Mouse (Mus musculus): ENCODE data around the gene Srms. TPM values are rescaled to one million over a fixed set of nuclear protein-coding genes. Genes with fewer than 3 reads are reported as not detected.

Srms gene
- total and polyA plus RNA-seq, 3 experiments, result 0.04 TPM; not detected in 2

GRCm38 (mm10) chr2:181237251-181238014, 24.4 kb upstream of the Srms start:
- Histone ChIP-seq H3K27ac (ENCODE audit: control insufficient read depth, low read depth, low read length) (no peak overlapping the region), H3K27me3 (ENCODE audit: control insufficient read depth in 1 of 2, insufficient read depth in 2 of 2, low read length in 2 of 2) (no peaks in the 10 kb centered on the region), H3K36me3 (ENCODE audit: control insufficient read depth in 1 of 2, insufficient read depth in 2 of 2, low read length in 2 of 2) (peaks cover 0 to 4% of the 10 kb centered on the region in 2 experiments; a peak in 3 of 4 replicates), H3K4me1 (ENCODE audit: control insufficient read depth in 1 of 2, insufficient read depth in 2 of 2, low read length in 2 of 2) (peaks cover 0 to 9% of the 10 kb centered on the region in 2 experiments; a peak in 2 of 4 replicates), H3K9ac (ENCODE audit: control insufficient read depth, low read depth, low read length, poor library complexity, severe bottlenecking) (no peak overlapping the region), H3K9me3 (replicated peaks; ENCODE audit: insufficient read depth, low read length) (no peaks in the 10 kb centered on the region), H3K4me3 (ENCODE audit: control insufficient read depth in 1 of 2, insufficient read depth in 1 of 2, low read depth in 2 of 2, low read length in 2 of 2) (no peak overlapping the region), H3K79me2 (ENCODE audit: control insufficient read depth, insufficient read depth, low read length, poor library complexity) (peaks cover 7% of the 10 kb centered on the region; the same call in 1 of the 2 replicates)
- TF ChIP-seq TCF12 (IDR thresholded peaks at IDR 0.05; ENCODE audit: low read depth, low read length) (no peak), POLR2A (IDR thresholded peaks at IDR 0.05; ENCODE audit: control insufficient read depth in 1 of 2, insufficient read depth in 1 of 2, low read depth in 1 of 2, low read length in 2 of 2, poor library complexity in 1 of 2) (no peak), ZMIZ1 (IDR thresholded peaks at IDR 0.05; ENCODE audit: low read depth, low read length) (no peak), RCOR1 (IDR thresholded peaks at IDR 0.05; ENCODE audit: low read depth, low read length) (no peak)
- DNase-seq (ENCODE audit: low read depth, low spot score), result no peak

- H3K27ac ChIP-seq (ENCODE audit: control insufficient read depth, low read depth, low read length), result no peak overlapping the region
- no peaks in the 10 kb centered on the region; a peak in 1 of 4 replicates for H3K36me3 ChIP-seq (ENCODE audit: control insufficient read depth in 1 of 2, insufficient read depth in 2 of 2, low read length in 2 of 2)
- no peaks in the 10 kb centered on the region for H3K27me3 ChIP-seq (ENCODE audit: control insufficient read depth in 1 of 2, insufficient read depth in 2 of 2, low read length in 2 of 2)
- peaks cover 0 to 1% of the 10 kb centered on the region in 2 experiments; a peak in 2 of 4 replicates for H3K4me1 ChIP-seq (ENCODE audit: control insufficient read depth in 1 of 2, insufficient read depth in 2 of 2, low read length in 2 of 2)
- H3K79me2 ChIP-seq (ENCODE audit: control insufficient read depth, insufficient read depth, low read length, poor library complexity), result no peaks in the 10 kb centered on the region
- H3K4me3 ChIP-seq (ENCODE audit: control insufficient read depth in 1 of 2, insufficient read depth in 1 of 2, low read depth in 2 of 2, low read length in 2 of 2), result no peak overlapping the region
- TF ChIP-seq EP300 (IDR thresholded peaks at IDR 0.05; ENCODE audit: low read depth in 1 of 2, low read length in 2 of 2) (no peak), MYB (IDR thresholded peaks at IDR 0.05; ENCODE audit: low read depth, low read length) (no peak), E2F4 (IDR thresholded peaks at IDR 0.05; ENCODE audit: borderline replicate concordance, low read depth, low read length) (no peak), GATA1 (IDR thresholded peaks at IDR 0.05; ENCODE audit: low read depth, low read length) (no peak), MXI1 (IDR thresholded peaks at IDR 0.05; ENCODE audit: low read depth, low read length) (no peak), ZMIZ1 (IDR thresholded peaks at IDR 0.05; ENCODE audit: low read depth, low read length) (no peak), RCOR1 (IDR thresholded peaks at IDR 0.05; ENCODE audit: low read depth, low read length) (no peak)
- DNase-seq (ENCODE audit: low read depth, low spot score), result no peak
- H3K9ac ChIP-seq (ENCODE audit: control insufficient read depth, low read depth, low read length, poor library complexity, severe bottlenecking), result no peak overlapping the region
- no peaks in the 10 kb centered on the region for H3K9me3 ChIP-seq (replicated peaks; ENCODE audit: insufficient read depth, low read length)
Measured at GRCm38 (mm10) chr2:181235681-181236566, 22.9 kb upstream of the Srms start.

- no peak overlapping the region for H3K4me3 ChIP-seq (ENCODE audit: control insufficient read depth in 1 of 2, insufficient read depth in 1 of 2, low read depth in 2 of 2, low read length in 2 of 2)
- no peak overlapping the region for H3K27ac ChIP-seq (ENCODE audit: control insufficient read depth, low read depth, low read length)
- H3K36me3 ChIP-seq (ENCODE audit: control insufficient read depth in 1 of 2, insufficient read depth in 2 of 2, low read length in 2 of 2), result no peaks in the 10 kb centered on the region; a peak in 1 of 4 replicates
- no peaks in the 10 kb centered on the region for H3K9me3 ChIP-seq (replicated peaks; ENCODE audit: insufficient read depth, low read length)
- no peaks in the 10 kb centered on the region for H3K27me3 ChIP-seq (ENCODE audit: control insufficient read depth in 1 of 2, insufficient read depth in 2 of 2, low read length in 2 of 2)
- no peak for DNase-seq (ENCODE audit: low read depth, low spot score)
- H3K4me1 ChIP-seq (ENCODE audit: control insufficient read depth in 1 of 2, insufficient read depth in 2 of 2, low read length in 2 of 2), result no peaks in the 10 kb centered on the region
- H3K79me2 ChIP-seq (ENCODE audit: control insufficient read depth, insufficient read depth, low read length, poor library complexity), result no peaks in the 10 kb centered on the region
- no peak overlapping the region for H3K9ac ChIP-seq (ENCODE audit: control insufficient read depth, low read depth, low read length, poor library complexity, severe bottlenecking)
- no peak for TF ChIP-seq MEF2A (IDR thresholded peaks at IDR 0.05; ENCODE audit: extremely low read depth, insufficient replicate concordance, low read depth, low read length, poor library complexity, severe bottlenecking)
- no peak for TF ChIP-seq ZNF384 (IDR thresholded peaks at IDR 0.05; ENCODE audit: low read depth, low read length)
- no peak for TF ChIP-seq POLR2AphosphoS5 (IDR thresholded peaks at IDR 0.05; ENCODE audit: borderline replicate concordance, low read depth, low read length)
- no peak for TF ChIP-seq CTCF (IDR thresholded peaks at IDR 0.05 in 2 of 3, conservative IDR thresholded peaks at IDR 0.05 in 1 of 3; ENCODE audit: control insufficient read depth in 1 of 3, insufficient read depth in 1 of 3, low read depth in 2 of 3, low read length in 3 of 3, poor library complexity in 1 of 3, severe bottlenecking in 1 of 3)
- no peak for TF ChIP-seq JUND (IDR thresholded peaks at IDR 0.05; ENCODE audit: low read depth, low read length)
- no peak for TF ChIP-seq GABPA (IDR thresholded peaks at IDR 0.05; ENCODE audit: low read depth, low read length)
- no peak for TF ChIP-seq MAX (IDR thresholded peaks at IDR 0.05; ENCODE audit: low read length)
- TF ChIP-seq CHD2 (IDR thresholded peaks at IDR 0.05; ENCODE audit: low read length), result no peak
- no peak for TF ChIP-seq KAT2A (conservative IDR thresholded peaks at IDR 0.05; ENCODE audit: low read depth, low read length)
- TF ChIP-seq E2F4 (IDR thresholded peaks at IDR 0.05; ENCODE audit: borderline replicate concordance, low read depth, low read length), result no peak
- no peak for TF ChIP-seq USF1 (IDR thresholded peaks at IDR 0.05; ENCODE audit: low read depth, low read length)
- no peak for TF ChIP-seq TCF12 (IDR thresholded peaks at IDR 0.05; ENCODE audit: low read depth, low read length)
- TF ChIP-seq ZKSCAN1 (IDR thresholded peaks at IDR 0.05; ENCODE audit: low read depth, low read length), result no peak
- no peak for TF ChIP-seq ELF1 (IDR thresholded peaks at IDR 0.05; ENCODE audit: low read depth, low read length)
- TF ChIP-seq CHD1 (IDR thresholded peaks at IDR 0.05; ENCODE audit: low read depth, low read length), result no peak
- no peak for TF ChIP-seq RAD21 (IDR thresholded peaks at IDR 0.05; ENCODE audit: low read depth, low read length)
Measured at GRCm38 (mm10) chr2:181234680-181235079, 21.7 kb upstream of the Srms start.

Data from MEL (cell line).